Mouse (Mus musculus) cerebellum, adult 2 months (tissue): ENCODE measurements around the gene Slc2a2.

Experiments
- CTCF ChIP-seq: fragments of 200-500 bp; IDR thresholded peaks from 2 replicates; pipeline ENCODE4 v1.5.1; 2011; ENCODE audit warnings: low read depth, mild to moderate bottlenecking, control low read depth, low read length, moderate library complexity, borderline replicate concordance; ENCODE audit not compliant: insufficient read depth
- POLR2A ChIP-seq: fragments of 200-500 bp; IDR thresholded peaks from 2 replicates; pipeline ENCODE4 v1.6.1; 2011; ENCODE audit warnings: low read length, control low read depth, borderline replicate concordance; ENCODE audit not compliant: insufficient read depth

DNA sequence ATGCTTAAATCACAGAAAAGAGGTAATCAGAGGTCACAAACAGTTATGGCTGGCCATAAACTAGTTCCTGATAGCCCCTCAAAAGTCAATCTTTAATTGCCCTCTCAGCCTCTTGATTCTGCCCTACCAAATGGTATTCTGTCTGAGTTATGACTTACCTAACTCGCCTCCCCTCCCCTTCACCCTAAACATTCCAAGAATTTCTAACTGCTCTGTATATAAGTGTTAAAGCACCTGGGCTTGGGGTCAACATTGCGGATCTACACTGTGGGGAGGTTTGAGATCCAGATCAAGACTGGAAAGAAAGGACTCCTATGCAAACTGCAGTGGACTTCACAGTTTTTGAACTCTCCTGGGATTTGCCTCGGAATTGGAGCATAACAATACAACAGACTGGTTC lies 70.5 kb downstream of the Slc2a2 start:
- TF ChIP-seq CTCF, result no peak
- TF ChIP-seq POLR2A, result no peak
